Mouse (Mus musculus) bone marrow, adult 2 months (tissue): ENCODE measurements at regions not wholly inside any gene's neighbourhood (a gene's known extent, or its start where the extent isn't known, plus 50 kb on each side); places are given as distances from the start of the nearest gene placed in this dataset.

ENCODE experiments used
- CTCF ChIP-seq: fragments of 200-500 bp; IDR thresholded peaks from 2 replicates; pipeline ENCODE4 v1.5.1; 2011; ENCODE audit warnings: low read length, control low read depth; ENCODE audit not compliant: control insufficient read depth, insufficient read depth
- POLR2A ChIP-seq: fragments of 200-500 bp; IDR thresholded peaks from 2 replicates; pipeline ENCODE4 v1.6.1; 2011; ENCODE audit warnings: low read depth, mild to moderate bottlenecking, control low read depth, low read length, borderline replicate concordance; ENCODE audit not compliant: control insufficient read depth

GRCm38 (mm10) chr2:61527127-61527526, 51.3 kb upstream of the Tank start:
- TF ChIP-seq CTCF: no peak
- no peak for TF ChIP-seq POLR2A
